Mouse (Mus musculus) MEL (cell line): ENCODE results near the gene Tm9sf2. TPM values are rescaled to one million over a fixed set of nuclear protein-coding genes. Genes with fewer than 3 reads are reported as not detected.

Experiments
- DNase-seq: peaks from one replicate; pipeline ENCODE4 v3.0.0; 2011; ENCODE audit warnings: low read depth, low spot score
- H3K27ac ChIP-seq: 2 replicates; pipeline ENCODE4 v1.5.1; 2012; ENCODE audit warnings: low read depth, mild to moderate bottlenecking, control low read depth, low read length, moderate library complexity; ENCODE audit not compliant: control insufficient read depth
- H3K27me3 ChIP-seq, 2 experiments: fragments of 150-350 bp in 1 of 2; sonication (generic) in 1 of 2; 2 replicates each; pipeline ENCODE4 v1.6.1; 2012; ENCODE audit warnings: low read length in 2 of 2, mild to moderate bottlenecking in 2 of 2, improper control_type of control experiment in 1 of 2, moderate library complexity in 1 of 2; ENCODE audit not compliant: insufficient read depth in 2 of 2, control insufficient read depth in 1 of 2
- H3K36me3 ChIP-seq, 2 experiments: 2 replicates each; pipeline ENCODE4 v1.6.1; 2012 to 2014; ENCODE audit warnings: low read length in 2 of 2, improper control_type of control experiment in 1 of 2, inconsistent platforms in 1 of 2, mild to moderate bottlenecking in 1 of 2; ENCODE audit not compliant: insufficient read depth in 2 of 2, control insufficient read depth in 1 of 2
- H3K4me1 ChIP-seq, 2 experiments: fragments of 150-350 bp in 1 of 2; sonication (generic) in 1 of 2; 2 replicates each; pipeline ENCODE4 v1.6.1; 2012; ENCODE audit warnings: low read length in 2 of 2, improper control_type of control experiment in 1 of 2, mild to moderate bottlenecking in 1 of 2; ENCODE audit not compliant: insufficient read depth in 2 of 2, control insufficient read depth in 1 of 2
- H3K4me3 ChIP-seq, 2 experiments: fragments of 150-350 bp in 1 of 2; sonication (generic) in 1 of 2; 2 replicates each; pipeline ENCODE4 v1.5.1; 2012; ENCODE audit warnings: low read depth in 2 of 2, low read length in 2 of 2, mild to moderate bottlenecking in 2 of 2, moderate library complexity in 2 of 2, control low read depth in 1 of 2, improper control_type of control experiment in 1 of 2; ENCODE audit not compliant: control insufficient read depth in 1 of 2, insufficient read depth in 1 of 2
- H3K79me2 ChIP-seq: 2 replicates; pipeline ENCODE4 v1.6.1; 2012; ENCODE audit warnings: mild to moderate bottlenecking, low read length, moderate library complexity; ENCODE audit not compliant: control insufficient read depth, poor library complexity, insufficient read depth
- H3K9ac ChIP-seq: 2 replicates; pipeline ENCODE4 v1.6.1; 2012; ENCODE audit warnings: low read depth, mild to moderate bottlenecking, control low read depth, low read length, moderate library complexity; ENCODE audit not compliant: control insufficient read depth, poor library complexity, severe bottlenecking
- H3K9me3 ChIP-seq: fragments of 150-350 bp; sonication (generic); replicated peaks from 2 replicates; pipeline ENCODE4 v1.6.1; 2012; ENCODE audit warnings: mild to moderate bottlenecking, low read length, improper control_type of control experiment, moderate library complexity; ENCODE audit not compliant: insufficient read depth
- BHLHE40 ChIP-seq: IDR thresholded peaks from 2 replicates; pipeline ENCODE4 v1.6.1; 2012; ENCODE audit warnings: low read depth, mild to moderate bottlenecking, inconsistent platforms, low read length, improper control_type of control experiment, borderline replicate concordance
- CHD2 ChIP-seq: IDR thresholded peaks from 2 replicates; pipeline ENCODE4 v1.6.1; 2011; ENCODE audit warnings: low read length, improper control_type of control experiment
- CTCF ChIP-seq, 3 experiments: IDR thresholded peaks in 2 of 3; conservative IDR thresholded peaks in 1 of 3; 2 replicates each; pipeline ENCODE4 v1.5.1; 2011 to 2012; ENCODE audit warnings: low read length in 3 of 3, low read depth in 2 of 3, mild to moderate bottlenecking in 2 of 3, improper control_type of control experiment in 1 of 3, inconsistent platforms in 1 of 3, mixed read lengths in 1 of 3, moderate library complexity in 1 of 3; ENCODE audit not compliant: control insufficient read depth in 1 of 3, insufficient read depth in 1 of 3, poor library complexity in 1 of 3, severe bottlenecking in 1 of 3
- E2F4 ChIP-seq: IDR thresholded peaks from 2 replicates; pipeline ENCODE4 v1.6.1; 2011; ENCODE audit warnings: low read depth, low read length, improper control_type of control experiment, borderline replicate concordance
- EP300 ChIP-seq, 2 experiments: IDR thresholded peaks; 2 replicates each; pipeline ENCODE4 v1.6.1; 2011; ENCODE audit warnings: improper control_type of control experiment in 2 of 2, low read length in 2 of 2, low read depth in 1 of 2, mild to moderate bottlenecking in 1 of 2
- GATA1 ChIP-seq: IDR thresholded peaks from 2 replicates; pipeline ENCODE4 v1.6.1; 2011; ENCODE audit warnings: low read depth, low read length, improper control_type of control experiment
- HCFC1 ChIP-seq: IDR thresholded peaks from 2 replicates; pipeline ENCODE4 v1.6.1; 2012; ENCODE audit warnings: low read depth, mild to moderate bottlenecking, inconsistent platforms, low read length, improper control_type of control experiment, moderate library complexity
- JUND ChIP-seq: IDR thresholded peaks from 2 replicates; pipeline ENCODE4 v1.6.1; 2011; ENCODE audit warnings: low read depth, mild to moderate bottlenecking, improper control_type of control experiment, low read length
- MAFK ChIP-seq: IDR thresholded peaks from 2 replicates; pipeline ENCODE4 v1.6.1; 2011; ENCODE audit warnings: low read depth, mild to moderate bottlenecking, low read length, improper control_type of control experiment, borderline replicate concordance
- MAZ ChIP-seq: IDR thresholded peaks from 2 replicates; pipeline ENCODE4 v1.6.1; 2012; ENCODE audit warnings: low read depth, mild to moderate bottlenecking, inconsistent platforms, low read length, improper control_type of control experiment
- MEF2A ChIP-seq: IDR thresholded peaks from 2 replicates; pipeline ENCODE4 v1.6.1; 2014; ENCODE audit warnings: low read depth, mild to moderate bottlenecking, inconsistent platforms, low read length, improper control_type of control experiment; ENCODE audit not compliant: poor library complexity, insufficient replicate concordance, severe bottlenecking; ENCODE audit errors: extremely low read depth
- MXI1 ChIP-seq: IDR thresholded peaks from 2 replicates; pipeline ENCODE4 v1.6.1; 2011; ENCODE audit warnings: mild to moderate bottlenecking, low read depth, low read length, improper control_type of control experiment
- MYB ChIP-seq: IDR thresholded peaks from 2 replicates; pipeline ENCODE4 v1.6.1; 2011; ENCODE audit warnings: mild to moderate bottlenecking, low read depth, low read length, improper control_type of control experiment
- MYC ChIP-seq: IDR thresholded peaks from 2 replicates; pipeline ENCODE4 v1.6.1; 2011; ENCODE audit warnings: low read depth, mild to moderate bottlenecking, low read length, improper control_type of control experiment, moderate library complexity
- NRF1 ChIP-seq: IDR thresholded peaks from 2 replicates; pipeline ENCODE4 v1.6.1; 2014; ENCODE audit warnings: low read depth, mild to moderate bottlenecking, inconsistent platforms, low read length, improper control_type of control experiment, moderate library complexity; ENCODE audit not compliant: poor library complexity, insufficient read depth, severe bottlenecking
- POLR2AphosphoS5 ChIP-seq: IDR thresholded peaks from 2 replicates; pipeline ENCODE4 v1.6.1; 2012; ENCODE audit warnings: low read depth, borderline replicate concordance, mild to moderate bottlenecking, inconsistent platforms, low read length, moderate library complexity, mixed read lengths
- RAD21 ChIP-seq: IDR thresholded peaks from 2 replicates; pipeline ENCODE4 v1.6.1; 2011; ENCODE audit warnings: mild to moderate bottlenecking, low read depth, low read length, improper control_type of control experiment
- RCOR1 ChIP-seq: IDR thresholded peaks from 2 replicates; pipeline ENCODE4 v1.6.1; 2012; ENCODE audit warnings: low read depth, mild to moderate bottlenecking, inconsistent platforms, low read length, improper control_type of control experiment
- SIN3A ChIP-seq: IDR thresholded peaks from 2 replicates; pipeline ENCODE4 v1.6.1; 2012; ENCODE audit warnings: low read length, improper control_type of control experiment, inconsistent platforms
- TAL1 ChIP-seq: IDR thresholded peaks from 2 replicates; pipeline ENCODE4 v1.6.1; 2012; ENCODE audit warnings: mild to moderate bottlenecking, inconsistent platforms, low read length, moderate library complexity, mixed read lengths
- TBP ChIP-seq: IDR thresholded peaks from 2 replicates; pipeline ENCODE4 v1.8.0; 2011; ENCODE audit warnings: low read depth, low read length, improper control_type of control experiment
- USF1 ChIP-seq: IDR thresholded peaks from 2 replicates; pipeline ENCODE4 v1.6.1; 2014; ENCODE audit warnings: low read depth, mild to moderate bottlenecking, inconsistent platforms, low read length, improper control_type of control experiment, moderate library complexity
- USF2 ChIP-seq, 2 experiments: IDR thresholded peaks; 2 replicates each; pipeline ENCODE4 v1.6.1; 2011 to 2012; ENCODE audit warnings: improper control_type of control experiment in 2 of 2, low read length in 2 of 2, borderline replicate concordance in 1 of 2, inconsistent platforms in 1 of 2, low read depth in 1 of 2, mild to moderate bottlenecking in 1 of 2; ENCODE audit not compliant: insufficient read depth in 1 of 2
- ZC3H11A ChIP-seq: IDR thresholded peaks from 2 replicates; pipeline ENCODE4 v1.6.1; 2012; ENCODE audit warnings: low read depth, mild to moderate bottlenecking, inconsistent platforms, low read length, improper control_type of control experiment
- ZMIZ1 ChIP-seq: IDR thresholded peaks from 2 replicates; pipeline ENCODE4 v1.6.1; 2012; ENCODE audit warnings: low read depth, mild to moderate bottlenecking, inconsistent platforms, low read length, improper control_type of control experiment, moderate library complexity
- polyA plus RNA-seq, 2 experiments: library from polyadenylated mRNA; stranded (reverse) in 1 of 2; unstranded in 1 of 2; fragments of >175 nt in 1 of 2; fragments of >200 nt in 1 of 2; gene quantifications; 2 replicates each; pipeline versions ENCODE4 v1.2.1 to v1.2.4; 2012; ENCODE audit warnings: low replicate concordance in 2 of 2, low read depth in 1 of 2; ENCODE audit not compliant: insufficient read length in 2 of 2, insufficient read depth in 1 of 2, missing spikeins in 1 of 2
- total RNA-seq: library from RNA; depleted of rRNA; stranded (reverse); fragments of 300-350 nt; gene quantifications from 2 replicates; pipeline ENCODE4 v1.2.3, GENCODE M21; 2012

Gene Tm9sf2
- total and polyA plus RNA-seq, 3 experiments = 59.6 to 62.7 TPM; not detected in 1

GRCm38 (mm10) chr14:122190941-122191510 lies 84.2 kb downstream of the Tm9sf2 start (continued):
- TF ChIP-seq ZC3H11A = peak; percentile 86
- TF ChIP-seq CTCF (IDR thresholded peaks at IDR 0.05 in 2 of 3, conservative IDR thresholded peaks at IDR 0.05 in 1 of 3; ENCODE audit: control insufficient read depth in 1 of 3, insufficient read depth in 1 of 3, low read depth in 2 of 3, low read length in 3 of 3, poor library complexity in 1 of 3, severe bottlenecking in 1 of 3) = peak; percentile 89 to 96 (median 94)
- 0 out of 2 replicates have a peak, but pooled peaks have one; percentile 36 for TF ChIP-seq MXI1
- TF ChIP-seq SIN3A = peak; percentile 69; the same call in 1 of the 2 replicates
- peak in 1 of 2 experiments; percentile 26; a peak in 2 of 4 replicates for TF ChIP-seq EP300 (IDR thresholded peaks at IDR 0.05; ENCODE audit: low read depth in 1 of 2, low read length in 2 of 2)
- no peak for TF ChIP-seq E2F4
- TF ChIP-seq POLR2AphosphoS5 = no peak
- no peak for TF ChIP-seq JUND
- TF ChIP-seq BHLHE40 = no peak
- TF ChIP-seq RCOR1 = peak; percentile 27; the same call in 1 of the 2 replicates
- 0 out of 2 replicates have a peak, but pooled peaks have one; percentile 37 for TF ChIP-seq GATA1
- TF ChIP-seq NRF1 = no peak
- TF ChIP-seq HCFC1 = 0 out of 2 replicates have a peak, but pooled peaks have one; percentile 49
- no peak for TF ChIP-seq MYB
- no peak for TF ChIP-seq USF1

- Histone ChIP-seq H3K79me2 (no peaks in the 10 kb centered on the region), H3K27me3 (no peaks in the 10 kb centered on the region), H3K4me3 (no peak overlapping the region), H3K9ac (no peak overlapping the region), H3K4me1 (peaks cover 0 to 6% of the 10 kb centered on the region in 2 experiments; a peak in 2 of 4 replicates), H3K27ac (no peak overlapping the region), H3K36me3 (peaks cover 3% of the 10 kb centered on the region in 2 experiments; a peak in 3 of 4 replicates), H3K9me3 (no peaks in the 10 kb centered on the region)
- no peak for DNase-seq
- no peak for TF ChIP-seq MAFK
- TF ChIP-seq BHLHE40 = no peak
- TF ChIP-seq MEF2A = no peak
- TF ChIP-seq GATA1 = no peak
- no peak for TF ChIP-seq USF2 (IDR thresholded peaks at IDR 0.05; ENCODE audit: borderline replicate concordance in 1 of 2, insufficient read depth in 1 of 2, low read depth in 1 of 2, low read length in 2 of 2)
- no peak for TF ChIP-seq RCOR1
- TF ChIP-seq HCFC1 = no peak
- no peak for TF ChIP-seq RAD21
- TF ChIP-seq CHD2 = no peak
- TF ChIP-seq ZC3H11A = no peak
- TF ChIP-seq E2F4 = no peak
- TF ChIP-seq MYB = no peak
- no peak for TF ChIP-seq TBP
- no peak for TF ChIP-seq MYC
- no peak for TF ChIP-seq MAZ
- no peak for TF ChIP-seq TAL1
- no peak for TF ChIP-seq ZMIZ1
Observed at GRCm38 (mm10) chr14:122194630-122195029, 87.8 kb downstream of the Tm9sf2 start.
